ENCODE assay signal across 10 mouse cellular contexts in genomic region chr3:84271058-84271457, GRCm38 (mm10). TPM values are rescaled to one million over a fixed set of nuclear protein-coding genes. Genes with fewer than 3 reads are reported as not detected.
DNase-seq lines count a peak whose midpoint lies in the region; ATAC-seq and TF ChIP-seq lines count a peak whose summit lies in the region.
"Had no signal": no experiment of that assay in that cellular context is flagged by ENCODE, and none has a peak within 500 bp of the region (broad histone marks: within the 10 kb centered on the region; RNA-seq: fewer than 3 reads in every experiment).

No protein-coding gene starts in this region.

- no peak for TF ChIP-seq EP300 in liver, embryonic 14.5 days (IDR thresholded peaks at IDR 0.05; ENCODE audit: low read depth)

- H3K4me1 ChIP-seq in midbrain, embryonic 10.5 days, result peaks cover 66% of the 10 kb centered on the region
- peaks cover 8% of the 10 kb centered on the region for H3K4me1 ChIP-seq in midbrain, embryonic 16.5 days (ENCODE audit: control insufficient read depth, insufficient read depth, low read length)
- H3K4me1 ChIP-seq in forebrain, embryonic 16.5 days (replicated peaks; ENCODE audit: control insufficient read depth, insufficient read depth, low read length), result peaks cover 18% of the 10 kb centered on the region
- H3K4me1 ChIP-seq in liver, embryonic 14.5 days (replicated peaks; ENCODE audit: control insufficient read depth in 2 of 2, insufficient read depth in 2 of 2, low read length in 1 of 2), result peaks cover 10 to 35% of the 10 kb centered on the region in 2 experiments
- peaks cover 46% of the 10 kb centered on the region for H3K4me1 ChIP-seq in small intestine, adult 2 months (ENCODE audit: control insufficient read depth, insufficient read depth, insufficient read length, low read length)
- H3K4me1 ChIP-seq in cerebellum, adult 2 months (ENCODE audit: control insufficient read depth, insufficient read depth, low read length), result peaks cover 4% of the 10 kb centered on the region; the same call in 1 of the 2 replicates

- H3K27me3 ChIP-seq in midbrain, embryonic 10.5 days (ENCODE audit: low read depth, poor library complexity, severe bottlenecking), result peaks cover 11% of the 10 kb centered on the region
- no peaks in the 10 kb centered on the region for H3K27me3 ChIP-seq in midbrain, embryonic 16.5 days (ENCODE audit: control insufficient read depth, insufficient read depth, low read depth, low read length)
- no peaks in the 10 kb centered on the region for H3K27me3 ChIP-seq in forebrain, embryonic 16.5 days (replicated peaks; ENCODE audit: control insufficient read depth, insufficient read depth, low read length)
- H3K27me3 ChIP-seq in liver, embryonic 14.5 days (ENCODE audit: control insufficient read depth, insufficient read depth, low read length), result no peaks in the 10 kb centered on the region
- no peaks in the 10 kb centered on the region for H3K27me3 ChIP-seq in small intestine, adult 2 months (ENCODE audit: control insufficient read depth, insufficient read depth, low read length)
- H3K27me3 ChIP-seq in cerebellum, adult 2 months (ENCODE audit: control insufficient read depth, insufficient read depth, low read length), result no peaks in the 10 kb centered on the region

- 0 out of 2 replicates have a peak overlapping the region, but pooled peaks have one; percentile 38 for H3K4me3 ChIP-seq in midbrain, embryonic 10.5 days
- H3K4me3 ChIP-seq in midbrain, embryonic 16.5 days (ENCODE audit: low read depth, low read length), result no peak overlapping the region
- no peak overlapping the region for H3K4me3 ChIP-seq in forebrain, embryonic 16.5 days (replicated peaks; ENCODE audit: low read length)
- H3K4me3 ChIP-seq in liver, embryonic 14.5 days (ENCODE audit: insufficient read depth in 1 of 2, low read depth in 2 of 2, low read length in 2 of 2), result no peak overlapping the region
- no peak overlapping the region for H3K4me3 ChIP-seq in small intestine, adult 2 months (ENCODE audit: low read depth, low read length)
- H3K4me3 ChIP-seq in cerebellum, adult 2 months (replicated peaks; ENCODE audit: insufficient read depth, low read depth, low read length), result no peak overlapping the region
- H3K4me3 ChIP-seq: myocyte had no signal

- no peaks in the 10 kb centered on the region for H3K9me3 ChIP-seq in midbrain, embryonic 10.5 days (replicated peaks)
- no peaks in the 10 kb centered on the region for H3K9me3 ChIP-seq in midbrain, embryonic 16.5 days (replicated peaks; ENCODE audit: control insufficient read depth, low read length, poor library complexity, severe bottlenecking)
- H3K9me3 ChIP-seq in forebrain, embryonic 16.5 days (ENCODE audit: control insufficient read depth, low read length), result no peaks in the 10 kb centered on the region
- no peaks in the 10 kb centered on the region for H3K9me3 ChIP-seq in liver, embryonic 14.5 days (ENCODE audit: control insufficient read depth, low read length)

- no peak for DNase-seq in midbrain, embryonic 10.5 days (ENCODE audit: low spot score)
- DNase-seq in liver, embryonic 14.5 days (ENCODE audit: low read depth in 3 of 3, low spot score in 3 of 3), result no peak
- DNase-seq in cerebellum, adult 2 months, result no peak
- DNase-seq in yolk sac, embryonic 10.5 days (ENCODE audit: low spot score), result no peak
- DNase-seq in B cell, adult 2 months, result no peak
- DNase-seq: layer of hippocampus, adult 9-11 months had no signal

- no peak overlapping the region for H3K4me2 ChIP-seq in midbrain, embryonic 16.5 days (ENCODE audit: low read length)
- no peak overlapping the region for H3K4me2 ChIP-seq in forebrain, embryonic 16.5 days (ENCODE audit: low read length)
- H3K4me2 ChIP-seq in liver, embryonic 14.5 days (ENCODE audit: low read depth), result peak overlapping the region; percentile 56

- no peak overlapping the region for H3K9ac ChIP-seq in midbrain, embryonic 16.5 days (ENCODE audit: low read depth, low read length)
- no peak overlapping the region; the same call in 1 of the 2 replicates for H3K9ac ChIP-seq in forebrain, embryonic 16.5 days (replicated peaks; ENCODE audit: low read depth, low read length)
- H3K9ac ChIP-seq in liver, embryonic 14.5 days (replicated peaks), result no peak overlapping the region

- H3K36me3 ChIP-seq in midbrain, embryonic 10.5 days, result peaks cover 13% of the 10 kb centered on the region
- H3K36me3 ChIP-seq in midbrain, embryonic 16.5 days (ENCODE audit: control insufficient read depth, insufficient read depth, low read length), result no peaks in the 10 kb centered on the region
- no peaks in the 10 kb centered on the region for H3K36me3 ChIP-seq in forebrain, embryonic 16.5 days (ENCODE audit: control insufficient read depth, insufficient read depth)
- no peaks in the 10 kb centered on the region for H3K36me3 ChIP-seq in liver, embryonic 14.5 days (replicated peaks; ENCODE audit: control insufficient read depth, insufficient read depth, low read depth)
- no peaks in the 10 kb centered on the region for H3K36me3 ChIP-seq in small intestine, adult 2 months (ENCODE audit: control insufficient read depth, insufficient read depth, low read length)

- ATAC-seq in midbrain, embryonic 16.5 days, result no peak
- peak; percentile 39 for ATAC-seq in forebrain, embryonic 16.5 days
- peak; percentile 61 for ATAC-seq in liver, embryonic 14.5 days (ENCODE audit: insufficient read depth)

- TF ChIP-seq CTCF in liver, embryonic 14.5 days (IDR thresholded peaks at IDR 0.05; ENCODE audit: low read depth), result no peak
- no peak for TF ChIP-seq CTCF in small intestine, adult 2 months (IDR thresholded peaks at IDR 0.05; ENCODE audit: extremely low read depth, insufficient read length, insufficient replicate concordance, low read depth, low read length)
- no peak for TF ChIP-seq CTCF in cerebellum, adult 2 months (IDR thresholded peaks at IDR 0.05; ENCODE audit: borderline replicate concordance, insufficient read depth, low read depth, low read length)

- WGBS in midbrain, embryonic 10.5 days, result 55% methylated on average over 6 of the region's 6 CpGs
- WGBS in midbrain, embryonic 16.5 days, result 54% methylated on average over 6 of the region's 6 CpGs
- WGBS in forebrain, embryonic 16.5 days, result 57% methylated on average over 6 of the region's 6 CpGs
- 41% methylated on average over 6 of the region's 6 CpGs for WGBS in liver, embryonic 14.5 days (ENCODE audit: insufficient replicate concordance)
- 40% methylated on average over 6 of the region's 6 CpGs for WGBS in small intestine, adult 2 months
- WGBS in cerebellum, adult 2 months, result 84% methylated on average over 6 of the region's 6 CpGs

- TF ChIP-seq POLR2A in small intestine, adult 2 months (IDR thresholded peaks at IDR 0.05; ENCODE audit: low read depth, low read length), result no peak
- TF ChIP-seq POLR2A in cerebellum, adult 2 months (IDR thresholded peaks at IDR 0.05; ENCODE audit: borderline replicate concordance, insufficient read depth, low read length), result no peak

- H3K27ac ChIP-seq in midbrain, embryonic 10.5 days (replicated peaks), result peak overlapping the region; percentile 73
- no peak overlapping the region for H3K27ac ChIP-seq in midbrain, embryonic 16.5 days (ENCODE audit: low read length)
- no peak overlapping the region for H3K27ac ChIP-seq in forebrain, embryonic 16.5 days (ENCODE audit: low read length)
- H3K27ac ChIP-seq in liver, embryonic 14.5 days, result no peak overlapping the region; the same call in 1 of the 2 replicates
- H3K27ac ChIP-seq in small intestine, adult 2 months (ENCODE audit: insufficient read depth, low read depth, low read length), result peak overlapping the region; percentile 96
- no peak overlapping the region for H3K27ac ChIP-seq in cerebellum, adult 2 months (ENCODE audit: insufficient read depth, low read length)

RNA-seq across cellular contexts. Expression of gene Trim2, which starts 35.6 kb away (rescaled TPM):
- polyA plus RNA-seq in midbrain, embryonic 10.5 days (2016; fragmentation: Nextera tagmentation; extraction: Ambion mirVana), result 81.7 and 116 TPM in 2 replicates
- 174 and 182 TPM in 2 replicates for polyA plus RNA-seq in midbrain, embryonic 16.5 days (2015; fragmentation: Nextera tagmentation; extraction: Ambion mirVana)
- 195 and 201 TPM in 2 replicates for polyA plus RNA-seq in forebrain, embryonic 16.5 days (2015; fragmentation: Nextera tagmentation; extraction: Ambion mirVana)
- polyA plus RNA-seq in liver, embryonic 14.5 days (2012; rRNA removed), result 2.1 and 2.5 TPM in 2 replicates
- polyA plus RNA-seq in liver, embryonic 14.5 days (2014; fragmentation: Nextera tagmentation; extraction: Ambion mirVana), result 3.5 and 4.7 TPM in 2 replicates
- polyA plus RNA-seq in small intestine, adult 2 months (2012; rRNA removed), result 26.1 and 52.4 TPM in 2 replicates
- 120 and 129 TPM in 2 replicates for polyA plus RNA-seq in cerebellum, adult 2 months (2012; rRNA removed)

Comparison
In these comparisons a context has a peak if more than half of its experiments do, and no peak if none do; other contexts are left out.
1. H3K27ac ChIP-seq: peak in midbrain, embryonic 10.5 days (single experiment) and small intestine, adult 2 months (single experiment); none in midbrain, embryonic 16.5 days (single experiment), forebrain, embryonic 16.5 days (single experiment), liver, embryonic 14.5 days (single experiment) and cerebellum, adult 2 months (single experiment).